Mouse (Mus musculus) bone marrow, adult 2 months (tissue): ENCODE measurements at regions not wholly inside any gene's neighbourhood (a gene's known extent, or its start where the extent isn't known, plus 50 kb on each side); places are given as distances from the start of the nearest gene placed in this dataset.

ENCODE experiments used
- CTCF ChIP-seq: fragments of 200-500 bp; IDR thresholded peaks from 2 replicates; pipeline ENCODE4 v1.5.1; 2011; ENCODE audit warnings: low read length, control low read depth; ENCODE audit not compliant: control insufficient read depth, insufficient read depth
- POLR2A ChIP-seq: fragments of 200-500 bp; IDR thresholded peaks from 2 replicates; pipeline ENCODE4 v1.6.1; 2011; ENCODE audit warnings: low read depth, mild to moderate bottlenecking, control low read depth, low read length, borderline replicate concordance; ENCODE audit not compliant: control insufficient read depth

GRCm38 (mm10) chr8:87214962-87215361 is 257.4 kb downstream of the Cbln1 start:
- TF ChIP-seq CTCF: no peak
- no peak for TF ChIP-seq POLR2A
